Mouse (Mus musculus): Measurements from ENCODE around the gene Mdfic. TPM values are rescaled to one million over a fixed set of nuclear protein-coding genes. Genes with fewer than 3 reads are reported as not detected.
A peak's percentile ranks its signal among the peaks of the same experiment; 100 is the strongest.
"Not testable (repeated sequence)": the region's sequence is repeated elsewhere in the genome, so short reads cannot be mapped to it uniquely, and the experiment has no call there.

The Mdfic gene
- 107 and 110 TPM in 2 replicates for polyA plus RNA-seq (2012; ENCODE audit: insufficient read depth, insufficient read length, missing spikeins)

GRCm38 (mm10) chr6:15720461-15720817 lies at the start of gene Mdfic:
TSS of gene Mdfic (plus strand) at chr6:15720661.
- TF ChIP-seq POLR2A (IDR thresholded peaks at IDR 0.05; ENCODE audit: borderline replicate concordance, low read depth, low read length) (no peak), CTCF (IDR thresholded peaks at IDR 0.05; ENCODE audit: low read depth, low read length) (no peak)
- Histone ChIP-seq H3K27ac (ENCODE audit: insufficient read depth, low read depth, low read length) (peak within 1 kb of the TSS; percentile 67), H3K4me3 (ENCODE audit: insufficient read depth, low read length) (peak within 1 kb of the TSS; percentile 79), H3K4me1 (ENCODE audit: control insufficient read depth, insufficient read depth, low read length) (peaks cover 17% of the 10 kb centered on the region)

DNA sequence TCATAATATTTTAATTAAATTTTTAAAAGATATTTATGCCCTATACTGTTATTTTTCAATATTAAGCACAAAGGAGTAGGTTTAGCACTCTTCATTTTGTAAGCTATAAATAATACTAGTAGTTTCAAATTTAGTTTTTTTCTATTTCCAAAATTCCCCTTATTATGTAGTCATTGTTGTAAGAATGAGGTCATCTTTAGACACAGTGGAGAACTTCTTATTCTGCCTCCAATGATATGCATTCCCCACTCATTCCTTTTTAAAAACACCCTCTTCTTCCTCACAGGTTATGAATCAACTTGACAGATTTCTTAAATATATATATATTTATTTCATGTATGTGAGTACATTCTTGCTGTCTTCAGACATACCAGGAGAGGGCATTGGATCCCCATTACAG lies 49.1 kb upstream of the Mdfic start:
- H3K4me1 ChIP-seq (ENCODE audit: control insufficient read depth, insufficient read depth, low read length): no peaks in the 10 kb centered on the region
- no peak overlapping the region for H3K4me3 ChIP-seq (ENCODE audit: insufficient read depth, low read length)
- TF ChIP-seq CTCF (IDR thresholded peaks at IDR 0.05; ENCODE audit: low read depth, low read length): no peak
- no peak for TF ChIP-seq POLR2A (IDR thresholded peaks at IDR 0.05; ENCODE audit: borderline replicate concordance, low read depth, low read length)
- no peak overlapping the region for H3K27ac ChIP-seq (ENCODE audit: insufficient read depth, low read depth, low read length)

GRCm38 (mm10) chr6:15710080-15710479 lies 10.4 kb upstream of the Mdfic start:
- TF ChIP-seq POLR2A (IDR thresholded peaks at IDR 0.05; ENCODE audit: borderline replicate concordance, low read depth, low read length) (no peak), CTCF (IDR thresholded peaks at IDR 0.05; ENCODE audit: low read depth, low read length) (no peak)

GRCm38 (mm10) chr6:15710706-15711105 lies 9.8 kb upstream of the Mdfic start:
- no peak for TF ChIP-seq CTCF (IDR thresholded peaks at IDR 0.05; ENCODE audit: low read depth, low read length)
- TF ChIP-seq POLR2A (IDR thresholded peaks at IDR 0.05; ENCODE audit: borderline replicate concordance, low read depth, low read length): no peak
- Histone ChIP-seq H3K27ac (ENCODE audit: insufficient read depth, low read depth, low read length) (no peak overlapping the region), H3K4me1 (ENCODE audit: control insufficient read depth, insufficient read depth, low read length) (no peaks in the 10 kb centered on the region; the same call in 1 of the 2 replicates), H3K4me3 (ENCODE audit: insufficient read depth, low read length) (no peak overlapping the region)

More at GRCm38 (mm10) chr6:15710080-15710479, 10.4 kb upstream of the Mdfic start:
- Histone ChIP-seq H3K27ac (ENCODE audit: insufficient read depth, low read depth, low read length) (no peak overlapping the region), H3K4me3 (ENCODE audit: insufficient read depth, low read length) (no peak overlapping the region), H3K4me1 (ENCODE audit: control insufficient read depth, insufficient read depth, low read length) (no peaks in the 10 kb centered on the region; the same call in 1 of the 2 replicates)

- Histone ChIP-seq H3K4me3 (ENCODE audit: insufficient read depth, low read length) (no peak overlapping the region), H3K4me1 (ENCODE audit: control insufficient read depth, insufficient read depth, low read length) (no peaks in the 10 kb centered on the region; the same call in 1 of the 2 replicates), H3K27ac (ENCODE audit: insufficient read depth, low read depth, low read length) (no peak overlapping the region)
- no peak for TF ChIP-seq CTCF (IDR thresholded peaks at IDR 0.05; ENCODE audit: low read depth, low read length)
- no peak for TF ChIP-seq POLR2A (IDR thresholded peaks at IDR 0.05; ENCODE audit: borderline replicate concordance, low read depth, low read length)
These were observed 7.5 kb upstream of the Mdfic start for GRCm38 (mm10) chr6:15712860-15713385.

- H3K27ac ChIP-seq (ENCODE audit: insufficient read depth, low read depth, low read length); H3K4me3 ChIP-seq (ENCODE audit: insufficient read depth, low read length); H3K4me1 ChIP-seq (ENCODE audit: control insufficient read depth, insufficient read depth, low read length): not testable (repeated sequence)
These were observed 6.4 kb upstream of the Mdfic start for GRCm38 (mm10) chr6:15714036-15714435.

GRCm38 (mm10) chr6:15714996-15715844 lies 5.2 kb upstream of the Mdfic start:
- TF ChIP-seq CTCF (IDR thresholded peaks at IDR 0.05; ENCODE audit: low read depth, low read length) (no peak), POLR2A (IDR thresholded peaks at IDR 0.05; ENCODE audit: borderline replicate concordance, low read depth, low read length) (no peak)

GRCm38 (mm10) chr6:15719919-15720318 lies 542 bp upstream of the Mdfic start:
- Histone ChIP-seq H3K4me1 (ENCODE audit: control insufficient read depth, insufficient read depth, low read length) (peaks cover 17% of the 10 kb centered on the region), H3K4me3 (ENCODE audit: insufficient read depth, low read length) (no peak overlapping the region), H3K27ac (ENCODE audit: insufficient read depth, low read depth, low read length) (no peak overlapping the region)
- TF ChIP-seq POLR2A (IDR thresholded peaks at IDR 0.05; ENCODE audit: borderline replicate concordance, low read depth, low read length) (no peak), CTCF (IDR thresholded peaks at IDR 0.05; ENCODE audit: low read depth, low read length) (no peak)

More at GRCm38 (mm10) chr6:15714996-15715844, 5.2 kb upstream of the Mdfic start:
- H3K4me3 ChIP-seq (ENCODE audit: insufficient read depth, low read length): no peak overlapping the region
- H3K4me1 ChIP-seq (ENCODE audit: control insufficient read depth, insufficient read depth, low read length): peaks cover under 1% of the 10 kb centered on the region; the same call in 1 of the 2 replicates
- no peak overlapping the region for H3K27ac ChIP-seq (ENCODE audit: insufficient read depth, low read depth, low read length)

- no peak for TF ChIP-seq POLR2A (IDR thresholded peaks at IDR 0.05; ENCODE audit: borderline replicate concordance, low read depth, low read length)
- no peak for TF ChIP-seq CTCF (IDR thresholded peaks at IDR 0.05; ENCODE audit: low read depth, low read length)
- H3K27ac ChIP-seq (ENCODE audit: insufficient read depth, low read depth, low read length): peak overlapping the region; percentile 67
- peak overlapping the region; percentile 79 for H3K4me3 ChIP-seq (ENCODE audit: insufficient read depth, low read length)
- peaks cover 19% of the 10 kb centered on the region for H3K4me1 ChIP-seq (ENCODE audit: control insufficient read depth, insufficient read depth, low read length)
These were observed 606 bp downstream of the Mdfic start for GRCm38 (mm10) chr6:15720818-15721715.

Data from bone marrow macrophage, adult 2 months (primary cell).